Mouse (Mus musculus): ENCODE results near the gene Nup62cl. TPM values are rescaled to one million over a fixed set of nuclear protein-coding genes. Genes with fewer than 3 reads are reported as not detected.

The Nup62cl gene
- polyA plus RNA-seq (2015; fragmentation: Nextera tagmentation; extraction: Ambion mirVana): 0.79 and 1.1 TPM in 2 replicates

DNA sequence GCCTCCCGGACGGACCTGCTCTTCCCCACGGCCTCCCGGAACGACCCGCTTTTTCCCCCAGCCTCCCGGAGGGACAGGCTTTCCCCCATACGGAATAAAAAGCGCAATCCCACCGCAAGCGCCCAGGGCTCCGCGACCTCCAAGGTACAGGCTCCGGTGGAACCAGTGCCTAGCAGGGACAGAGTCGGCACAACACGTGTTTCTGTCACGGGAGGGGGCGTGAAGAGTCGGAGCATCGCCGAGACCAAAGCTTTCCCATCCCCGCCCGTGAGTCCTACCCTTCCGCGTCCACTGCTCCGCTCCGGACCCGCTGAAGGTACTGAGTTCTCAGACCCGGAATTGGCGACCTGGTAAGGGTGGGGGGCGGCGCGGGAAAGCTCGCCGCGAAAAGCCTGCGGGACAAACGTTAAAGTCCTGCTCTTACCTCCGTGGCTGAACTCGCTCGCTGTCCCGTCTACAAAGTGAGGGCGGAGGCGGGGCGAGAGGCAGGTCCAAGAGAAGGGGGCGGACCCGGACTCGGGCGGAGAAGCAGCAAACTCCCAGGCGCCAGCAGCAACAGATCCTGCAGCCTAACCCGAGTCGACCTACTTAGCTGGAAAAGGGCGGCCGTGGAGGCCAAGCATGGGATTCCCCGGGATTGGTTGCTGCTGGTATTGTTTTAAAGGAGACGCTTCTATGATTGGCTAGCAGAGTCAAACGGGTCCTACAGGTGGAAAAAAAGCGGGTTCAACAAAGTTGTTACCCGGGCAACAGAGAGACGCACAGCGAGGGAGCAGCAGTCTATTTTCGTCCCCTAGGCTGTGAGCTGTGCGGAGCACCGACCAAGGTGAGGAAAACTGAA, at the start of gene Nup62cl, which contains the start of gene Pih1h3b:
Gene Nup62cl, minus strand, starts transcription at position 578 of the 841 bp plus-strand sequence.
Gene Pih1h3b, plus strand, starts transcription at position 745 of the 841 bp plus-strand sequence.
- peak within 1 kb of the TSS; percentile 52 for H3K4me3 ChIP-seq (ENCODE audit: low read length)
- H3K4me2 ChIP-seq (ENCODE audit: low read depth, low read length): peak within 1 kb of the TSS; percentile 66
- 21% methylated on average over 64 of the region's 64 CpGs for WGBS
- H3K27me3 ChIP-seq (ENCODE audit: control insufficient read depth, insufficient read depth, low read length): peaks cover 12% of the 10 kb centered on the region
- H3K9ac ChIP-seq (ENCODE audit: low read length): no peak within 1 kb of the TSS
- H3K36me3 ChIP-seq (ENCODE audit: control insufficient read depth, insufficient read depth): no peaks in the 10 kb centered on the region
- H3K27ac ChIP-seq (ENCODE audit: low read length): no peak within 1 kb of the TSS
- no peaks in the 10 kb centered on the region for H3K4me1 ChIP-seq (ENCODE audit: control insufficient read depth, insufficient read depth, low read length)
- H3K9me3 ChIP-seq (replicated peaks; ENCODE audit: control insufficient read depth, low read length): peaks cover 13% of the 10 kb centered on the region
- peak; percentile 72 for ATAC-seq (replicated peaks; ENCODE audit: extremely low read depth, insufficient read depth, low FRiP score)

DNA sequence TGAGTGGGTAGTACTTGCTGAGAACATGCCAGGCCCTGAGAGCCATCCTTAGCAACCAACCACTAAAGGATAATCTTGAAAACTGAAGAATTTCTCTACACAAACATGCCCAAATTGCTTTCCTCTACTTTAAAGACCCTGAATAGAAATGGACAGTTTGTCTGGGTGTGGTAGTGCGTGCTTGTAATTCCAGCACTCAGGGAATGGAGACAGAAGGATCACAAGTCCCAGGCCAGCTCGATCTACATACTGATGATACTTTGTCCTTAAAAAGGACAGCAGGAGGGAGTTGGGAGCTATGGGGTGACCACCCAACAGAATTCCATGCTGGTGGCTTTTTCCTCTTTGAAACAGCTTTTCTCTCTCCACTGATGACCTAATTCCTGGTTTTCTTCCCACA, 31.6 kb upstream of the Nup62cl start:
- WGBS: 73% methylated on average over 2 of the region's 2 CpGs
- Histone ChIP-seq H3K4me1 (ENCODE audit: control insufficient read depth, insufficient read depth, low read length) (no peaks in the 10 kb centered on the region), H3K4me3 (ENCODE audit: low read length) (no peak overlapping the region), H3K4me2 (ENCODE audit: low read depth, low read length) (no peak overlapping the region), H3K27ac (ENCODE audit: low read length) (no peak overlapping the region), H3K36me3 (ENCODE audit: control insufficient read depth, insufficient read depth) (no peaks in the 10 kb centered on the region), H3K27me3 (ENCODE audit: control insufficient read depth, insufficient read depth, low read length) (no peaks in the 10 kb centered on the region), H3K9ac (ENCODE audit: low read length) (no peak overlapping the region), H3K9me3 (replicated peaks; ENCODE audit: control insufficient read depth, low read length) (no peaks in the 10 kb centered on the region)
- ATAC-seq (replicated peaks; ENCODE audit: extremely low read depth, insufficient read depth, low FRiP score): no peak

DNA sequence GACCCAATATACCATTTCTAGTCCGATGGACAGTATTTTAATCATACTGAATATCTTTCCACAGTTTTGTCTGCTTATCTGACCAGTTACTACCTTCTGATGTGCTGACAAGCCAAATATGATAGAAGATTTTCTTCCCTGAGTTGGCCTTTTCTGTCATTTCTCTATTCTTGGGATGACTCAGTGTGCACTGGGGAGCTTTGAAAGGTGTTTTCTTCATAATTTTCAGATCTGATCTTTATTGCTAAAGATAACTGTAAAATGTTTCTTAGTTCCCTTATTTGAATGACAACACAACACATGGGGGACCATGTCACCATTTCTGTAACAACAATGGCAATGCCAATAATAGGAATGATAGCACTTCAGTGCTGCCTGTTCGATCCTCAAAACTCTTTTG, 20.0 kb upstream of the Nup62cl start:
- Histone ChIP-seq H3K4me2 (ENCODE audit: low read depth, low read length) (no peak overlapping the region), H3K27me3 (ENCODE audit: control insufficient read depth, insufficient read depth, low read length) (no peaks in the 10 kb centered on the region), H3K9ac (ENCODE audit: low read length) (no peak overlapping the region), H3K36me3 (ENCODE audit: control insufficient read depth, insufficient read depth) (no peaks in the 10 kb centered on the region), H3K9me3 (replicated peaks; ENCODE audit: control insufficient read depth, low read length) (no peaks in the 10 kb centered on the region), H3K4me3 (ENCODE audit: low read length) (no peak overlapping the region), H3K4me1 (ENCODE audit: control insufficient read depth, insufficient read depth, low read length) (no peaks in the 10 kb centered on the region), H3K27ac (ENCODE audit: low read length) (no peak overlapping the region)
- no peak for ATAC-seq (replicated peaks; ENCODE audit: extremely low read depth, insufficient read depth, low FRiP score)
- WGBS: 90% methylated on average over 2 of the region's 2 CpGs

DNA sequence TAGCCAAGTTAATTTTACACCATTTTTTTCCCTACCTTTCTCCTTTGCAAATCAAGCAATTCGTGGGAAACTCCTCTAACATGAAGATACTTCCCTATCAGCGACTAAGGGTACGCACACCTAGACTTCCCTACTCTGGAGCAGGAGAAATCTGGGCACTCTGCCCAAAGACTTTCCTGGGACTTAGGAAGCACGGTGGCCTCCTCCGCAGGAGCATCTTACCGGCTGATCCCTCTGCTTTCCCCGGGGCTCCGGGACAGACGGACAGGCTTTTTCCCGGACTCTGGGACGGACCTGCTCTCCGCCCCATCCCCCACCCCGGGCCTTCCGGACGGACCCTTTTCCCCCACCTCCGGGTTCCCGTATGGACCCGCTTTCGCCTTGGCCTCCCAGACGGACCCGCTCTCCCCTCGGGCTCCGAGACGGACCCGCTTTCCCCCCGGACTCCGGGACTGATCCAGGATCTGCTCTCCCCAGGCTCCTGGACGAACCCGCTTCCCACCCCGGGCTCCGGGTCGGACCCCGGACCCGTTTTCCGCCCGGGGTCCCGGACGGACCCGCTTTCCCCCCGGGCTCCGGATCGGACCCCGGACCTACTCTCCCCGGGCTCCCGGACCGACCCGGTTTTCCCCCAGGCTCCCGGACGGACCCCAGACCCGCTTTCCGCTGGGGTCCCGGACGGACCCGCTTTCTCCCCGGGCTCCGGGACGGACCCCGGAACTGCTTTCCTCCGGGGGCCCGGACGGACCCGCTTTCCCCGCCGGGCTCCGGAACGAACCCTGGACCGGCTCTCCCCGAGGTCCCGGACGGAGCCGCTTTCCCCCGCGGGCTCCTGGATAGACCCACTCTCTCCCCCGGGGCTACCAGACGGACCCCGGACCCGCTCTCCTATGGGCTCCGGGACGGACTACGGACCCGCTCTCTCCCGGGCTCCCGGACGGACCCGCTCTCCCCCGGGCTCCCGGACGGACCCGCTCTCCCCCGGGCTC, 1.3 kb downstream of the Nup62cl start:
- H3K27me3 ChIP-seq (ENCODE audit: control insufficient read depth, insufficient read depth, low read length): peaks cover 12% of the 10 kb centered on the region
- H3K4me2 ChIP-seq (ENCODE audit: low read depth, low read length): peak overlapping the region; percentile 66
- H3K9me3 ChIP-seq (replicated peaks; ENCODE audit: control insufficient read depth, low read length): peaks cover 13% of the 10 kb centered on the region
- H3K4me3 ChIP-seq (ENCODE audit: low read length): peak overlapping the region; percentile 52
- no peaks in the 10 kb centered on the region for H3K36me3 ChIP-seq (ENCODE audit: control insufficient read depth, insufficient read depth)
- H3K27ac ChIP-seq (ENCODE audit: low read length): no peak overlapping the region
- 17% methylated on average over 86 of the region's 90 CpGs for WGBS
- no peak for ATAC-seq (replicated peaks; ENCODE audit: extremely low read depth, insufficient read depth, low FRiP score)
- no peak overlapping the region for H3K9ac ChIP-seq (ENCODE audit: low read length)
- H3K4me1 ChIP-seq (ENCODE audit: control insufficient read depth, insufficient read depth, low read length): no peaks in the 10 kb centered on the region

DNA sequence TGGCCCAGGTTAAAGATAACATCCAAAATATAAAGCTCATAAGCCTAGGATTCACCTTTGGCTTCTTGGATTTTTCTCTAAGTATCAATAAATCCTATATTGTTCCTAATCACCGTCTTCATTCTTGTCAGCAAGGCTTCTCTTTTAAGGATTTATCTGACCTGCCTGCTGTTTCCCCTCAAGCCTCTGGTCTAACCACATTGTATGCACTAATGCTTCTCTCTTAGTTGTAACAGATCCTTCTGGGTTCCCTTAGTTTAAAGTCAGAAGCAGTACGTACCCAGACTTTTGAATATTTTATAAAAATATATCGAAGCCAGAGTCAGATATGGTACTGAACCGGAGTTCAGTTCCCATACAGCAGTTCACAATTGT, 63.8 kb downstream of the Nup62cl start:
- peak overlapping the region; percentile 64; the same call in 1 of the 2 replicates for H3K4me2 ChIP-seq (ENCODE audit: low read depth, low read length)

DNA sequence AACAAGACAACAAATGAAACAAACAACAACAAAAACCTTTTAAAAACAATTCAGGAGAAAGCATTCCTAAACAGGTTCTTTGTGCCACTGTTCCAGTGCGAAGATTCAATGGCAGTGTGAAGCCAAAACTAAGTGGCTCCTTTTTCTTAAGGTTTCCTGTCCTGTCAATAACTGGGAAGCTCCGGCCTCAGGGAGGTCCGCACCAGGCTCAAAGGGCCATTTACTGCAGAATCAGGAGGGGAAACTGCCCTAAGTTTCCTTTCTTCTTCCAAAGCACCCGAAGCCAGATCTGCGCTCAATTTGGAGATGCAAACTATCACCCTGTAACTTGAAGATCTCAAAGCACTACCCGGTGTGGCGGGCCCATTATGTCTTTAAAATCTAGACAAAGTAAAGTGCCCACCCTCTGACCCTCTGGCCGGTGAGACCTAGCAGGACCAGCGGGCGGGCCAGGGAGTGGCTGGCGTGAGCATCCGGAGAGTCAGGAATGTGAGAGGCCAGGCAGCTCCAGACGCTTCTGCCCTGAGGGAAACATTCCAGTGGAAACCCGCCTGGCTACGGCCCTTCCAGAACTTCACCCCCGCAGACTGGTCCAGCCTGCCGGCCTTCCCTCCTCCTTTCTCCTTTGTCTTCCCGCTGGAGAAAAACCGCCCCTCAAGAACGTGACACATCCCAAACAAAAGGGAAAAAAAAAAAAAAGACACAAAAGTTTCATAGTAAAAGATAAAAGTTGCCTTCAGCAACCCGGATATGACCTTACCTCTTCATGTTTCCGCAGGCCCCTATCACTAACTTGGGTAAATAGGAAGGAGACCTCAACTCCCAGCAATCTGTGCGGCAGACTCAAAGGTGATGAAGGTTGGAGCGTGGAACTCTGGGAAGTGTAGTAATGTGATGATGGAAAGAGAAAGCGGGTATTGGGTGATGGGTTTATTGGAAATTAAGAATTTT, 64.5 kb downstream of the Nup62cl start, which contains the start of gene Rbm41:
Gene Rbm41, minus strand, starts transcription at position 856 of the 951 bp plus-strand sequence.
- peak; percentile 78 for ATAC-seq (replicated peaks; ENCODE audit: extremely low read depth, insufficient read depth, low FRiP score)
- Histone ChIP-seq H3K9me3 (replicated peaks; ENCODE audit: control insufficient read depth, low read length) (no peaks in the 10 kb centered on the region), H3K27ac (ENCODE audit: low read length) (peak within 1 kb of the TSS; percentile 47), H3K4me2 (ENCODE audit: low read depth, low read length) (peak within 1 kb of the TSS; percentile 64), H3K27me3 (ENCODE audit: control insufficient read depth, insufficient read depth, low read length) (no peaks in the 10 kb centered on the region), H3K9ac (ENCODE audit: low read length) (peak within 1 kb of the TSS; percentile 77), H3K4me1 (ENCODE audit: control insufficient read depth, insufficient read depth, low read length) (no peaks in the 10 kb centered on the region), H3K36me3 (ENCODE audit: control insufficient read depth, insufficient read depth) (peaks cover 3% of the 10 kb centered on the region; the same call in 1 of the 2 replicates), H3K4me3 (ENCODE audit: low read length) (peak within 1 kb of the TSS; percentile 65)
- 14% methylated on average over 25 of the region's 25 CpGs for WGBS

More for the DNA sequence above, 63.8 kb downstream of the Nup62cl start:
- no peaks in the 10 kb centered on the region for H3K4me1 ChIP-seq (ENCODE audit: control insufficient read depth, insufficient read depth, low read length)
- WGBS: 77% methylated on average over 4 of the region's 4 CpGs
- H3K4me3 ChIP-seq (ENCODE audit: low read length): peak overlapping the region; percentile 65
- H3K9ac ChIP-seq (ENCODE audit: low read length): no peak overlapping the region
- H3K9me3 ChIP-seq (replicated peaks; ENCODE audit: control insufficient read depth, low read length): no peaks in the 10 kb centered on the region
- peaks cover 3% of the 10 kb centered on the region; the same call in 1 of the 2 replicates for H3K36me3 ChIP-seq (ENCODE audit: control insufficient read depth, insufficient read depth)
- ATAC-seq (replicated peaks; ENCODE audit: extremely low read depth, insufficient read depth, low FRiP score): no peak
- H3K27me3 ChIP-seq (ENCODE audit: control insufficient read depth, insufficient read depth, low read length): no peaks in the 10 kb centered on the region
- H3K27ac ChIP-seq (ENCODE audit: low read length): no peak overlapping the region

DNA sequence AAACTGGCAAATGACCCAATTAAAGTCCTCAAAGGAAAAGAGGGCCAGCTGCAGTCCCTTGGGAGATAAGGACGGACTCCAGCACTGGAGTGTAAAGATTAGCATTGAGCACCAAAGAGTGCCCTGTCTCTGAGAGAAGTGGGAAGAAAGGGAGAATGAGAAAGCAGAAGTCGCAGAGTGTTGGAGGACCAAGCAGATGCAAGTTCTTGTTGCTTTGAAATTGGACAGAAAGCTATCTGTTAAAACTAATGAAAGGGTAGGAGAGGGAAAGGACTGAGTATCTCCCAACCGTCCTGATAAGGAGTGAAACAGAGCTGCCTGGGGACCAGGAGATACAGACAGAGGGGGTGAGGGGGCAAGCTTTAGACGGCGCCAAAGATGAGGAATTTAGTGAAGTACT, 80.4 kb downstream of the Nup62cl start:
- H3K4me3 ChIP-seq (ENCODE audit: low read length): no peak overlapping the region
- H3K4me1 ChIP-seq (ENCODE audit: control insufficient read depth, insufficient read depth, low read length): no peaks in the 10 kb centered on the region; the same call in 1 of the 2 replicates
- ATAC-seq (replicated peaks; ENCODE audit: extremely low read depth, insufficient read depth, low FRiP score): no peak
- H3K9ac ChIP-seq (ENCODE audit: low read length): no peak overlapping the region
- H3K27me3 ChIP-seq (ENCODE audit: control insufficient read depth, insufficient read depth, low read length): no peaks in the 10 kb centered on the region
- H3K9me3 ChIP-seq (replicated peaks; ENCODE audit: control insufficient read depth, low read length): no peaks in the 10 kb centered on the region
- H3K27ac ChIP-seq (ENCODE audit: low read length): no peak overlapping the region
- H3K4me2 ChIP-seq (ENCODE audit: low read depth, low read length): no peak overlapping the region
- WGBS: 47% methylated on average over 5 of the region's 5 CpGs
- no peaks in the 10 kb centered on the region for H3K36me3 ChIP-seq (ENCODE audit: control insufficient read depth, insufficient read depth)

Measured in heart, embryonic 16.5 days (tissue).